Mouse (Mus musculus) intestine, embryonic 16.5 days (tissue): Measurements from ENCODE around the gene Rcan2. TPM values are rescaled to one million over a fixed set of nuclear protein-coding genes. Genes with fewer than 3 reads are reported as not detected.

Experiments
- ATAC-seq: fragments of 200-750 bp; cut with Nextera tagmentation; 2 replicates; pipeline ENCODE4 v1.8.0; 2017; ENCODE audit warnings: moderate TSS enrichment, moderate library complexity
- H3K27ac ChIP-seq: fragments of 300-500 bp; sonication (generic); 2 replicates; pipeline ENCODE4 v1.5.1; 2014; ENCODE audit warnings: mild to moderate bottlenecking, low read length
- H3K27me3 ChIP-seq: fragments of 300-500 bp; sonication (generic); replicated peaks from 2 replicates; pipeline ENCODE4 v1.6.1; 2014; ENCODE audit warnings: low read length, control low read depth, mixed read lengths; ENCODE audit not compliant: control insufficient read depth, insufficient read depth
- H3K36me3 ChIP-seq: fragments of 300-500 bp; sonication (generic); 2 replicates; pipeline ENCODE4 v1.6.1; 2014; ENCODE audit warnings: low read length, control low read depth; ENCODE audit not compliant: control insufficient read depth, insufficient read depth
- H3K4me1 ChIP-seq: fragments of 300-500 bp; sonication (generic); 2 replicates; pipeline ENCODE4 v1.6.1; 2014; ENCODE audit warnings: low read length, control low read depth, mixed read lengths; ENCODE audit not compliant: control insufficient read depth, insufficient read depth
- H3K4me2 ChIP-seq: fragments of 300-500 bp; sonication (generic); 2 replicates; pipeline ENCODE4 v1.6.1; 2014; ENCODE audit warnings: low read depth, low read length, control low read depth
- H3K4me3 ChIP-seq: fragments of 300-500 bp; sonication (generic); 2 replicates; pipeline ENCODE4 v1.5.1; 2014; ENCODE audit warnings: mild to moderate bottlenecking, low read length
- H3K9ac ChIP-seq: fragments of 300-500 bp; sonication (generic); 2 replicates; pipeline ENCODE4 v1.6.1; 2014; ENCODE audit warnings: low read depth, low read length
- H3K9me3 ChIP-seq: fragments of 300-500 bp; sonication (generic); 2 replicates; pipeline ENCODE4 v1.6.1; 2016; ENCODE audit warnings: low read length, control low read depth; ENCODE audit not compliant: control insufficient read depth
- WGBS: fragments of 180-500 bp; shearing (Covaris S2); extraction: QIAGEN DNeasy Blood & Tissue Kit; methylation state at CpG from one replicate; pipeline ENCODE4 v1.1.7; 2014; 5-methylcytosine and 5-hydroxymethylcytosine counted together
- polyA plus RNA-seq: library from polyadenylated mRNA; unstranded; fragments of >200 nt; fragmentation: Nextera tagmentation; extraction: Ambion mirVana; gene quantifications from 2 replicates; pipeline ENCODE4 v1.2.1, GENCODE M21; 2015

Gene Rcan2
- polyA plus RNA-seq, 1 experiment from 2014 or later, result 4.9 TPM

- Histone ChIP-seq H3K27me3 (no peaks in the 10 kb centered on the region), H3K27ac (no peak overlapping the region), H3K4me1 (peaks cover 2% of the 10 kb centered on the region; the same call in 1 of the 2 replicates), H3K36me3 (no peaks in the 10 kb centered on the region), H3K4me2 (no peak overlapping the region), H3K9ac (no peak overlapping the region), H3K9me3 (no peaks in the 10 kb centered on the region), H3K4me3 (no peak overlapping the region)
- 86% methylated on average over 4 of the region's 4 CpGs for WGBS
- ATAC-seq, result no peak
Measured at GRCm38 (mm10) chr17:44083156-44083555, 282.0 kb downstream of the Rcan2 start.

- Histone ChIP-seq H3K4me2 (no peak overlapping the region), H3K27me3 (no peaks in the 10 kb centered on the region), H3K36me3 (no peaks in the 10 kb centered on the region), H3K9ac (no peak overlapping the region), H3K9me3 (no peaks in the 10 kb centered on the region), H3K4me1 (no peaks in the 10 kb centered on the region), H3K27ac (no peak overlapping the region), H3K4me3 (no peak overlapping the region)
- 94% methylated on average over 3 of the region's 3 CpGs for WGBS
- no peak for ATAC-seq
Measured at GRCm38 (mm10) chr17:44088226-44088625, 287.1 kb downstream of the Rcan2 start.

Other genes with a start within 250 kb of the Rcan2 start
- 14.0 and 14.2 TPM in 2 replicates for gene Pla2g7, start 233.3 kb upstream of the Rcan2 start, polyA plus RNA-seq
- 1.2 and 2.0 TPM in 2 replicates for gene Tdrd6, start 171.1 kb upstream of the Rcan2 start, polyA plus RNA-seq
- gene Slc25a27, start 134.1 kb upstream of the Rcan2 start, polyA plus RNA-seq, result 9.6 and 10.4 TPM in 2 replicates
- 13.2 and 15.1 TPM in 2 replicates for gene Cyp39a1, start 133.9 kb upstream of the Rcan2 start, polyA plus RNA-seq